Mouse (Mus musculus) layer of hippocampus, adult 11-12 months (tissue): ENCODE measurements at regions not wholly inside any gene's neighbourhood (a gene's known extent, or its start where the extent isn't known, plus 50 kb on each side); places are given as distances from the start of the nearest gene placed in this dataset.
A peak's percentile ranks its signal among the peaks of the same experiment; 100 is the strongest.

ENCODE experiments used
- DNase-seq: peaks from one replicate; pipeline ENCODE4 v3.0.0; 2022; ENCODE audit warnings: low spot score

GRCm38 (mm10) chr12:47466740-47467139, 648.0 kb upstream of the Nova1 start:
- DNase-seq = no peak

GRCm38 (mm10) chr12:47465924-47466323, 647.2 kb upstream of the Nova1 start:
- no peak for DNase-seq

- no peak for DNase-seq
These were observed 612.9 kb upstream of the Nova1 start for GRCm38 (mm10) chr12:47431669-47432068.

GRCm38 (mm10) chr12:47412251-47412650, 593.5 kb upstream of the Nova1 start:
- DNase-seq = no peak

- DNase-seq = no peak
These were observed 587.8 kb upstream of the Nova1 start for GRCm38 (mm10) chr12:47406563-47406962.

GRCm38 (mm10) chr12:47406131-47406530, 587.4 kb upstream of the Nova1 start:
- DNase-seq = no peak

- no peak for DNase-seq
These were observed 564.5 kb upstream of the Nova1 start for GRCm38 (mm10) chr12:47383225-47383624.

GRCm38 (mm10) chr12:47353269-47353668, 534.5 kb upstream of the Nova1 start:
- DNase-seq = no peak

- DNase-seq = no peak
These were observed 532.5 kb upstream of the Nova1 start for GRCm38 (mm10) chr12:47351229-47351628.

GRCm38 (mm10) chr12:47313413-47313812, 494.7 kb upstream of the Nova1 start:
- DNase-seq = peak; percentile 33

- DNase-seq = no peak
These were observed 457.2 kb upstream of the Nova1 start for GRCm38 (mm10) chr12:47275904-47276303.

GRCm38 (mm10) chr12:47272309-47272708, 453.6 kb upstream of the Nova1 start:
- DNase-seq = no peak

- no peak for DNase-seq
These were observed 445.4 kb upstream of the Nova1 start for GRCm38 (mm10) chr12:47264118-47264517.

GRCm38 (mm10) chr12:47263408-47263807, 444.7 kb upstream of the Nova1 start:
- DNase-seq = no peak

- no peak for DNase-seq
These were observed 433.6 kb upstream of the Nova1 start for GRCm38 (mm10) chr12:47252306-47252705.

GRCm38 (mm10) chr12:47243623-47244514, 425.1 kb upstream of the Nova1 start:
- no peak for DNase-seq

GRCm38 (mm10) chr12:47220016-47220415, 401.3 kb upstream of the Nova1 start:
- DNase-seq = no peak

- no peak for DNase-seq
These were observed 400.6 kb upstream of the Nova1 start for GRCm38 (mm10) chr12:47219340-47219739.

- DNase-seq = no peak
These were observed 392.8 kb upstream of the Nova1 start for GRCm38 (mm10) chr12:47211417-47212104.

GRCm38 (mm10) chr12:47202936-47203335, 384.2 kb upstream of the Nova1 start:
- DNase-seq = no peak

- no peak for DNase-seq
These were observed 379.9 kb upstream of the Nova1 start for GRCm38 (mm10) chr12:47198609-47199008.

GRCm38 (mm10) chr12:47164736-47165135, 346.0 kb upstream of the Nova1 start:
- peak; percentile 8 for DNase-seq

- peak; percentile 63 for DNase-seq
These were observed 345.4 kb upstream of the Nova1 start for GRCm38 (mm10) chr12:47164031-47164717.
